Mouse (Mus musculus): ENCODE results near the gene Dscam. TPM values are rescaled to one million over a fixed set of nuclear protein-coding genes. Genes with fewer than 3 reads are reported as not detected.

Gene Dscam
- polyA plus RNA-seq, 1 experiment: 32.8 TPM

- no peak for TF ChIP-seq CTCF (IDR thresholded peaks at IDR 0.05; ENCODE audit: borderline replicate concordance, extremely low read depth, insufficient read depth, insufficient read length)
- DNase-seq (ENCODE audit: low read depth): no peak
Observed at GRCm38 (mm10) chr16:96669706-96670105, 500.8 kb downstream of the Dscam start.

- DNase-seq (ENCODE audit: low read depth): no peak
- no peak for TF ChIP-seq POLR2A (IDR thresholded peaks at IDR 0.05; ENCODE audit: borderline replicate concordance, extremely low read depth, insufficient read depth, insufficient read length, poor library complexity, severe bottlenecking)
- no peak for TF ChIP-seq CTCF (IDR thresholded peaks at IDR 0.05; ENCODE audit: borderline replicate concordance, extremely low read depth, insufficient read depth, insufficient read length)
Observed at GRCm38 (mm10) chr16:96668478-96668877, 502.1 kb downstream of the Dscam start.

- no peak for DNase-seq (ENCODE audit: low read depth)
- no peak for TF ChIP-seq POLR2A (IDR thresholded peaks at IDR 0.05; ENCODE audit: borderline replicate concordance, extremely low read depth, insufficient read depth, insufficient read length, poor library complexity, severe bottlenecking)
- no peak for TF ChIP-seq CTCF (IDR thresholded peaks at IDR 0.05; ENCODE audit: borderline replicate concordance, extremely low read depth, insufficient read depth, insufficient read length)
Observed at GRCm38 (mm10) chr16:96661073-96661472, 509.5 kb downstream of the Dscam start.

GRCm38 (mm10) chr16:96659275-96659674 lies 511.3 kb downstream of the Dscam start:
- TF ChIP-seq CTCF (IDR thresholded peaks at IDR 0.05; ENCODE audit: borderline replicate concordance, extremely low read depth, insufficient read depth, insufficient read length): no peak
- no peak for TF ChIP-seq POLR2A (IDR thresholded peaks at IDR 0.05; ENCODE audit: borderline replicate concordance, extremely low read depth, insufficient read depth, insufficient read length, poor library complexity, severe bottlenecking)
- no peak for DNase-seq (ENCODE audit: low read depth)

GRCm38 (mm10) chr16:96655548-96655947 lies 515.0 kb downstream of the Dscam start:
- TF ChIP-seq POLR2A (IDR thresholded peaks at IDR 0.05; ENCODE audit: borderline replicate concordance, extremely low read depth, insufficient read depth, insufficient read length, poor library complexity, severe bottlenecking): no peak
- no peak for TF ChIP-seq CTCF (IDR thresholded peaks at IDR 0.05; ENCODE audit: borderline replicate concordance, extremely low read depth, insufficient read depth, insufficient read length)
- DNase-seq (ENCODE audit: low read depth): no peak

GRCm38 (mm10) chr16:96654054-96654453 lies 516.5 kb downstream of the Dscam start:
- TF ChIP-seq CTCF (IDR thresholded peaks at IDR 0.05; ENCODE audit: borderline replicate concordance, extremely low read depth, insufficient read depth, insufficient read length): no peak
- TF ChIP-seq POLR2A (IDR thresholded peaks at IDR 0.05; ENCODE audit: borderline replicate concordance, extremely low read depth, insufficient read depth, insufficient read length, poor library complexity, severe bottlenecking): no peak
- no peak for DNase-seq (ENCODE audit: low read depth)

- TF ChIP-seq CTCF (IDR thresholded peaks at IDR 0.05; ENCODE audit: borderline replicate concordance, extremely low read depth, insufficient read depth, insufficient read length) (no peak), POLR2A (IDR thresholded peaks at IDR 0.05; ENCODE audit: borderline replicate concordance, extremely low read depth, insufficient read depth, insufficient read length, poor library complexity, severe bottlenecking) (no peak)
- no peak for DNase-seq (ENCODE audit: low read depth)
Observed at GRCm38 (mm10) chr16:96651444-96651843, 519.1 kb downstream of the Dscam start.

GRCm38 (mm10) chr16:96640101-96640500 lies 530.5 kb downstream of the Dscam start:
- peak; percentile 26 for DNase-seq (ENCODE audit: low read depth)
- no peak for TF ChIP-seq CTCF (IDR thresholded peaks at IDR 0.05; ENCODE audit: borderline replicate concordance, extremely low read depth, insufficient read depth, insufficient read length)
- no peak for TF ChIP-seq POLR2A (IDR thresholded peaks at IDR 0.05; ENCODE audit: borderline replicate concordance, extremely low read depth, insufficient read depth, insufficient read length, poor library complexity, severe bottlenecking)

- DNase-seq (ENCODE audit: low read depth): no peak
- TF ChIP-seq CTCF (IDR thresholded peaks at IDR 0.05; ENCODE audit: borderline replicate concordance, extremely low read depth, insufficient read depth, insufficient read length) (no peak), POLR2A (IDR thresholded peaks at IDR 0.05; ENCODE audit: borderline replicate concordance, extremely low read depth, insufficient read depth, insufficient read length, poor library complexity, severe bottlenecking) (no peak)
Observed at GRCm38 (mm10) chr16:96635916-96636315, 534.6 kb downstream of the Dscam start.

GRCm38 (mm10) chr16:96634791-96635143 lies 535.8 kb downstream of the Dscam start:
- no peak for TF ChIP-seq CTCF (IDR thresholded peaks at IDR 0.05; ENCODE audit: borderline replicate concordance, extremely low read depth, insufficient read depth, insufficient read length)
- TF ChIP-seq POLR2A (IDR thresholded peaks at IDR 0.05; ENCODE audit: borderline replicate concordance, extremely low read depth, insufficient read depth, insufficient read length, poor library complexity, severe bottlenecking): no peak
- no peak for DNase-seq (ENCODE audit: low read depth)

- TF ChIP-seq CTCF (IDR thresholded peaks at IDR 0.05; ENCODE audit: borderline replicate concordance, extremely low read depth, insufficient read depth, insufficient read length) (no peak), POLR2A (IDR thresholded peaks at IDR 0.05; ENCODE audit: borderline replicate concordance, extremely low read depth, insufficient read depth, insufficient read length, poor library complexity, severe bottlenecking) (no peak)
- peak; percentile 70 for DNase-seq (ENCODE audit: low read depth)
Observed at GRCm38 (mm10) chr16:96634097-96634790, 536.3 kb downstream of the Dscam start.

- TF ChIP-seq CTCF (IDR thresholded peaks at IDR 0.05; ENCODE audit: borderline replicate concordance, extremely low read depth, insufficient read depth, insufficient read length) (no peak), POLR2A (IDR thresholded peaks at IDR 0.05; ENCODE audit: borderline replicate concordance, extremely low read depth, insufficient read depth, insufficient read length, poor library complexity, severe bottlenecking) (no peak)
- no peak for DNase-seq (ENCODE audit: low read depth)
Observed at GRCm38 (mm10) chr16:96630241-96630640, 540.3 kb downstream of the Dscam start.
